Mouse (Mus musculus): Measurements from ENCODE around the gene Uck2. TPM values are rescaled to one million over a fixed set of nuclear protein-coding genes. Genes with fewer than 3 reads are reported as not detected.

Gene Uck2
- polyA plus RNA-seq, 1 experiment from 2014 or later: 48.9 TPM

- no peak overlapping the region for H3K9ac ChIP-seq (ENCODE audit: low read depth, low read length)
- no peak overlapping the region for H3K27ac ChIP-seq (ENCODE audit: low read length)
- 91% methylated on average over 9 of the region's 9 CpGs for WGBS
- peaks cover 33% of the 10 kb centered on the region for H3K4me1 ChIP-seq (ENCODE audit: control insufficient read depth, insufficient read depth, low read length)
- no peak for ATAC-seq
- no peaks in the 10 kb centered on the region for H3K36me3 ChIP-seq (ENCODE audit: control insufficient read depth, insufficient read depth, low read length)
- no peak overlapping the region for H3K4me3 ChIP-seq (ENCODE audit: low read depth, low read length)
- no peak overlapping the region for H3K4me2 ChIP-seq (ENCODE audit: low read length)
- H3K27me3 ChIP-seq (ENCODE audit: control insufficient read depth, insufficient read depth, low read depth, low read length): no peaks in the 10 kb centered on the region
- no peaks in the 10 kb centered on the region for H3K9me3 ChIP-seq (replicated peaks; ENCODE audit: control insufficient read depth, low read length, poor library complexity, severe bottlenecking)
These were observed 16.6 kb downstream of the Uck2 start for GRCm38 (mm10) chr1:167268360-167269063.

GRCm38 (mm10) chr1:167266720-167267119, 18.4 kb downstream of the Uck2 start:
- H3K4me2 ChIP-seq (ENCODE audit: low read length): no peak overlapping the region
- ATAC-seq: no peak
- H3K9me3 ChIP-seq (replicated peaks; ENCODE audit: control insufficient read depth, low read length, poor library complexity, severe bottlenecking): no peaks in the 10 kb centered on the region
- no peak overlapping the region for H3K4me3 ChIP-seq (ENCODE audit: low read depth, low read length)
- H3K4me1 ChIP-seq (ENCODE audit: control insufficient read depth, insufficient read depth, low read length): peaks cover 28% of the 10 kb centered on the region
- WGBS: 84% methylated on average over 3 of the region's 3 CpGs
- H3K36me3 ChIP-seq (ENCODE audit: control insufficient read depth, insufficient read depth, low read length): no peaks in the 10 kb centered on the region
- no peaks in the 10 kb centered on the region for H3K27me3 ChIP-seq (ENCODE audit: control insufficient read depth, insufficient read depth, low read depth, low read length)
- no peak overlapping the region for H3K27ac ChIP-seq (ENCODE audit: low read length)
- no peak overlapping the region for H3K9ac ChIP-seq (ENCODE audit: low read depth, low read length)

DNA sequence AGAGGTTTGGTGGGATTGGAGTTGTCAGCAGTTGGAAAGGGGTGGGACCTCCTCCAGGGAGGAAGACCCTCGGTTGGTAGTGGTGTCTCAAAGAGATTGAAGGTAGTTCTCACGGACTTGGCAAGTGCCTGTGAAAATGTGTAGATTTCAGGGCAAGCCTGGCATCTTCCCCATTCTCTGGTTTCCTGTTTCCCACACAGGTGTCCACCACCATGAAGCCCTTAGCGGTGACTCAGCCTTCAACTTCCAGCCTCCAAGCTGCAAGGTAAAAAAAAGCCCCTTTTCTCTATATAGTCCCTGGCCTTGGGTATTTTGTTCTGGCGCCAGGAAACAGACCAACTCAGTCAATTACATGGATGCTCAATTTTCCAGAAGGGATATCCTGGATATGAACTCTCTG, 19.8 kb downstream of the Uck2 start:
- no peak for ATAC-seq

DNA sequence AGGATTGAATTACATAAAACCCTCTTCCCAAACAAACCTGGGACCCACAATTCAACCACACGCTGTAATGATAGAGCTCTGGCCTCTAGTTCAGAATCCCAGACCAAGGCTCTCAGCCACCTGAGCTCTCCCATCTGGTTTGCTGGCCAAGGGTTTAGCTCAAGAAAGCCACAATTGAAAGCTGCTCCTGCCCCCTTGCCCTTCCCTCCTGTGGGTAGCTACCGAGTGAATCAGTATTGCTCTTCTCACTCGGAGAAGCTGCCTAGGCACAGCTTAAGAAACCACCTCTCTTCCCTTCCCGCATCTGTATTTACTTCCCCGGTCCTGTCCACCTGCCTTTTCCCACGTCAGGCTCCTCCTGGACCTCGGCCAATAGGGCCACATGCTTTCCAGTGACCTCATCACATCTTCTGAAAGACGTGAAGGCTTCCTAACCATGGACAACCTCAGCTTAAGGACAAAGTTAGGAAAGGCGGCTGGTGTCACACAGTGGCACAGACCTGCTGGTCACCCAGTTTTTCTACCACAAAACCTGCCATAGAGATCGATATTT, 22.6 kb downstream of the Uck2 start:
- WGBS: 81% methylated on average over 10 of the region's 10 CpGs
- H3K9ac ChIP-seq (ENCODE audit: low read depth, low read length): no peak overlapping the region
- H3K9me3 ChIP-seq (replicated peaks; ENCODE audit: control insufficient read depth, low read length, poor library complexity, severe bottlenecking): no peaks in the 10 kb centered on the region
- no peak overlapping the region for H3K4me2 ChIP-seq (ENCODE audit: low read length)
- H3K36me3 ChIP-seq (ENCODE audit: control insufficient read depth, insufficient read depth, low read length): no peaks in the 10 kb centered on the region
- no peaks in the 10 kb centered on the region for H3K27me3 ChIP-seq (ENCODE audit: control insufficient read depth, insufficient read depth, low read depth, low read length)
- no peak overlapping the region for H3K4me3 ChIP-seq (ENCODE audit: low read depth, low read length)
- H3K27ac ChIP-seq (ENCODE audit: low read length): no peak overlapping the region
- H3K4me1 ChIP-seq (ENCODE audit: control insufficient read depth, insufficient read depth, low read length): no peaks in the 10 kb centered on the region; the same call in 1 of the 2 replicates
- no peak for ATAC-seq

More for the DNA sequence above, 19.8 kb downstream of the Uck2 start:
- no peaks in the 10 kb centered on the region for H3K36me3 ChIP-seq (ENCODE audit: control insufficient read depth, insufficient read depth, low read length)
- no peak overlapping the region for H3K4me2 ChIP-seq (ENCODE audit: low read length)
- H3K9me3 ChIP-seq (replicated peaks; ENCODE audit: control insufficient read depth, low read length, poor library complexity, severe bottlenecking): no peaks in the 10 kb centered on the region
- no peak overlapping the region for H3K4me3 ChIP-seq (ENCODE audit: low read depth, low read length)
- H3K27me3 ChIP-seq (ENCODE audit: control insufficient read depth, insufficient read depth, low read depth, low read length): no peaks in the 10 kb centered on the region
- peaks cover 15% of the 10 kb centered on the region for H3K4me1 ChIP-seq (ENCODE audit: control insufficient read depth, insufficient read depth, low read length)
- no peak overlapping the region for H3K9ac ChIP-seq (ENCODE audit: low read depth, low read length)
- WGBS: 88% methylated on average over 4 of the region's 4 CpGs
- H3K27ac ChIP-seq (ENCODE audit: low read length): no peak overlapping the region

- Histone ChIP-seq H3K36me3 (ENCODE audit: control insufficient read depth, insufficient read depth, low read length) (no peaks in the 10 kb centered on the region), H3K27me3 (ENCODE audit: control insufficient read depth, insufficient read depth, low read depth, low read length) (no peaks in the 10 kb centered on the region), H3K9me3 (replicated peaks; ENCODE audit: control insufficient read depth, low read length, poor library complexity, severe bottlenecking) (no peaks in the 10 kb centered on the region), H3K4me2 (ENCODE audit: low read length) (no peak overlapping the region), H3K9ac (ENCODE audit: low read depth, low read length) (no peak overlapping the region), H3K4me3 (ENCODE audit: low read depth, low read length) (no peak overlapping the region), H3K4me1 (ENCODE audit: control insufficient read depth, insufficient read depth, low read length) (no peaks in the 10 kb centered on the region; the same call in 1 of the 2 replicates), H3K27ac (ENCODE audit: low read length) (no peak overlapping the region)
- no peak for ATAC-seq
- 95% methylated on average over 11 of the region's 11 CpGs for WGBS
These were observed 23.4 kb downstream of the Uck2 start for GRCm38 (mm10) chr1:167261750-167262149.

DNA sequence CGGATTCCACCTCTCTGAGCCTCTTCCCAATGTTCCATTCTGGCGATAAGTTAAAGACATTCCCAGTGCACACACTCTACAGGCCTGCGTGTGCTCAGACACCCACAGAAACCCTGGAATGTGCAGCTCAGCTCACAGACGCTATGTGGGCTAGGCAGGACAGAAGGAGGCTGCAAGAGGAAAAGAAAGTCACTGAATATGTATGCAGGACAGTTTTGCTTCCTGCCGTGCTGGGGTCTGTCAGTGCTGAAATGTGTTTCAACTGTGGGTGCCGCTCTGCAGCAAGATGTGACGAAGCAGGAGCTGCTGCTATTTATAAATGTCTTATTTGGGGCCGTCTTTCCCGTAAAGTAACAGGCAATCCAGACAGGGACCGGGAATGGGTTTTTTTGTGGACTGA, 25.4 kb downstream of the Uck2 start:
- Histone ChIP-seq H3K27me3 (ENCODE audit: control insufficient read depth, insufficient read depth, low read depth, low read length) (no peaks in the 10 kb centered on the region), H3K4me3 (ENCODE audit: low read depth, low read length) (no peak overlapping the region), H3K9ac (ENCODE audit: low read depth, low read length) (no peak overlapping the region), H3K9me3 (replicated peaks; ENCODE audit: control insufficient read depth, low read length, poor library complexity, severe bottlenecking) (no peaks in the 10 kb centered on the region), H3K27ac (ENCODE audit: low read length) (peak overlapping the region; percentile 22; the same call in 1 of the 2 replicates), H3K36me3 (ENCODE audit: control insufficient read depth, insufficient read depth, low read length) (no peaks in the 10 kb centered on the region), H3K4me1 (ENCODE audit: control insufficient read depth, insufficient read depth, low read length) (no peaks in the 10 kb centered on the region; the same call in 1 of the 2 replicates), H3K4me2 (ENCODE audit: low read length) (no peak overlapping the region)
- WGBS: 60% methylated on average over 10 of the region's 10 CpGs
- ATAC-seq: no peak

DNA sequence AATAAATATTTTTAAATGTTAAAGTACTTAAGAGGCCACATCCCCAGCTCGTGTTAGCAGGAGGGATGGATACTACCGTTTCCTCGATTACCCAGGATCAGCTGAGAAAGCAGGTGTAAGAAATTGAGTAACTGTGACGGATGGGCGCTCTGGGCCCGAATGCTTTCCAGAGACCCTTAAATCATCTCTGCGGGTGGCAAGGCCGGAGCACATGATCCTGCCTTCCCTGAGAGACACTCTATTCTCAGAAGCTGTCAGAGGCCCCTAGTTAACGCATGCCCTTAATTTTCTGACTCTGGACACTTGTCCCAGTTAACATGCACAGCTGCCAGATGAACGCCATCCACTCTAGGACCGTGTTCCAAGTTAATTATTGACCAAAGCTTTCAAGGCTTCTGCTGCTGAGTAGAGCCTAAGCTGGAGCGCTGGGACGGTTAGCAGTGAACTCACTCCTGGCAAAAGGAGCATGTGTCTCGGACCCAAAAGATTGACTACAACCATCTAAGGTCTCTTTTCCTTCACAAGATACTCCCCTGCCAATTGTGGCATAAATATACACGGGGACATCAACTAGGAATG, 28.3 kb downstream of the Uck2 start:
- Histone ChIP-seq H3K27ac (ENCODE audit: low read length) (no peak overlapping the region), H3K4me3 (ENCODE audit: low read depth, low read length) (no peak overlapping the region), H3K9ac (ENCODE audit: low read depth, low read length) (no peak overlapping the region), H3K4me1 (ENCODE audit: control insufficient read depth, insufficient read depth, low read length) (no peaks in the 10 kb centered on the region; the same call in 1 of the 2 replicates), H3K36me3 (ENCODE audit: control insufficient read depth, insufficient read depth, low read length) (no peaks in the 10 kb centered on the region), H3K9me3 (replicated peaks; ENCODE audit: control insufficient read depth, low read length, poor library complexity, severe bottlenecking) (no peaks in the 10 kb centered on the region), H3K4me2 (ENCODE audit: low read length) (no peak overlapping the region), H3K27me3 (ENCODE audit: control insufficient read depth, insufficient read depth, low read depth, low read length) (no peaks in the 10 kb centered on the region)
- ATAC-seq: no peak
- WGBS: 71% methylated on average over 15 of the region's 15 CpGs

DNA sequence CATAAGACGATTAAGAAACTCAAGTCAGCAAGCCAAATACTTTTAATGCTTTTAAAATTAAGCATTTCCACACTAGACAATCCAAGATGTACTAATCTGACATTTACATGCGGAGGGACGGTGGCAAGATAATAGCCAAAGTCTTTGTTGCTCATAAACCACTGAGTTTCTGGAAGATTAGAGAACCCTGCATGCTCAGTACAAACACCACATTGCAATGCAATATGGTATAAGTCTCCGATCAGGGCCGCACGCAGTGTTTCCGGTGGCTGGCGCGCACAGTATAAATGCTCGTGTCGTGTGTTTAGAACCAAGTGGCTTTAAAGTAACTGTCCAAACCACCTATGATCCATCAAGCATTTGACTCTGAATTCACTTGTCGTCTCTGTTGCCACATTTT, 31.5 kb downstream of the Uck2 start:
- Histone ChIP-seq H3K9me3 (replicated peaks; ENCODE audit: control insufficient read depth, low read length, poor library complexity, severe bottlenecking) (no peaks in the 10 kb centered on the region), H3K4me1 (ENCODE audit: control insufficient read depth, insufficient read depth, low read length) (no peaks in the 10 kb centered on the region), H3K36me3 (ENCODE audit: control insufficient read depth, insufficient read depth, low read length) (no peaks in the 10 kb centered on the region), H3K4me3 (ENCODE audit: low read depth, low read length) (no peak overlapping the region), H3K27ac (ENCODE audit: low read length) (no peak overlapping the region), H3K9ac (ENCODE audit: low read depth, low read length) (no peak overlapping the region), H3K4me2 (ENCODE audit: low read length) (no peak overlapping the region), H3K27me3 (ENCODE audit: control insufficient read depth, insufficient read depth, low read depth, low read length) (no peaks in the 10 kb centered on the region)
- no peak for ATAC-seq
- WGBS: 87% methylated on average over 12 of the region's 12 CpGs

- 95% methylated on average over 8 of the region's 8 CpGs for WGBS
- Histone ChIP-seq H3K4me3 (ENCODE audit: low read depth, low read length) (no peak overlapping the region), H3K27me3 (ENCODE audit: control insufficient read depth, insufficient read depth, low read depth, low read length) (no peaks in the 10 kb centered on the region), H3K4me1 (ENCODE audit: control insufficient read depth, insufficient read depth, low read length) (peaks cover 4% of the 10 kb centered on the region), H3K9me3 (replicated peaks; ENCODE audit: control insufficient read depth, low read length, poor library complexity, severe bottlenecking) (no peaks in the 10 kb centered on the region), H3K9ac (ENCODE audit: low read depth, low read length) (no peak overlapping the region), H3K36me3 (ENCODE audit: control insufficient read depth, insufficient read depth, low read length) (no peaks in the 10 kb centered on the region), H3K27ac (ENCODE audit: low read length) (no peak overlapping the region), H3K4me2 (ENCODE audit: low read length) (no peak overlapping the region)
- no peak for ATAC-seq
These were observed 35.2 kb downstream of the Uck2 start for GRCm38 (mm10) chr1:167249881-167250280.
